Mouse (Mus musculus) CH12.LX (cell line): ENCODE results near the gene Lrp5.

Source experiments
- CHD1 ChIP-seq: IDR thresholded peaks from 2 replicates; pipeline ENCODE4 v1.6.1; 2012; ENCODE audit warnings: low read depth, low read length, improper control_type of control experiment, inconsistent platforms
- CTCF ChIP-seq, 2 experiments: IDR thresholded peaks in 1 of 2; conservative IDR thresholded peaks in 1 of 2; 2 replicates each; pipeline ENCODE4 v1.5.1; 2011 to 2012; ENCODE audit warnings: low read depth in 2 of 2, low read length in 2 of 2, improper control_type of control experiment in 1 of 2, inconsistent platforms in 1 of 2, mild to moderate bottlenecking in 1 of 2, moderate library complexity in 1 of 2
- E2F4 ChIP-seq: IDR thresholded peaks from 2 replicates; pipeline ENCODE4 v1.6.1; 2011; ENCODE audit warnings: low read depth, low read length, improper control_type of control experiment; ENCODE audit not compliant: insufficient replicate concordance
- EP300 ChIP-seq: IDR thresholded peaks from 2 replicates; pipeline ENCODE4 v1.6.1; 2011; ENCODE audit warnings: low read length, improper control_type of control experiment
- MAFK ChIP-seq: IDR thresholded peaks from 2 replicates; pipeline ENCODE4 v1.6.1; 2011; ENCODE audit warnings: low read length, improper control_type of control experiment; ENCODE audit not compliant: insufficient replicate concordance
- MAZ ChIP-seq: IDR thresholded peaks from 2 replicates; pipeline ENCODE4 v1.6.1; 2012; ENCODE audit warnings: low read depth, mild to moderate bottlenecking, inconsistent platforms, low read length, improper control_type of control experiment, moderate library complexity
- PAX5 ChIP-seq: IDR thresholded peaks from 2 replicates; pipeline ENCODE4 v1.6.1; 2012; ENCODE audit warnings: low read length, inconsistent platforms, mixed read lengths
- POLR2A ChIP-seq: IDR thresholded peaks from 2 replicates; pipeline ENCODE4 v1.6.1; 2011; ENCODE audit warnings: low read depth, mild to moderate bottlenecking, improper control_type of control experiment, low read length
- SIN3A ChIP-seq: IDR thresholded peaks from 2 replicates; pipeline ENCODE4 v1.6.1; 2012; ENCODE audit warnings: low read length, improper control_type of control experiment, inconsistent platforms
- USF1 ChIP-seq: IDR thresholded peaks from 2 replicates; pipeline ENCODE4 v1.6.1; 2014; ENCODE audit warnings: low read depth, mild to moderate bottlenecking, inconsistent platforms, low read length, improper control_type of control experiment

DNA sequence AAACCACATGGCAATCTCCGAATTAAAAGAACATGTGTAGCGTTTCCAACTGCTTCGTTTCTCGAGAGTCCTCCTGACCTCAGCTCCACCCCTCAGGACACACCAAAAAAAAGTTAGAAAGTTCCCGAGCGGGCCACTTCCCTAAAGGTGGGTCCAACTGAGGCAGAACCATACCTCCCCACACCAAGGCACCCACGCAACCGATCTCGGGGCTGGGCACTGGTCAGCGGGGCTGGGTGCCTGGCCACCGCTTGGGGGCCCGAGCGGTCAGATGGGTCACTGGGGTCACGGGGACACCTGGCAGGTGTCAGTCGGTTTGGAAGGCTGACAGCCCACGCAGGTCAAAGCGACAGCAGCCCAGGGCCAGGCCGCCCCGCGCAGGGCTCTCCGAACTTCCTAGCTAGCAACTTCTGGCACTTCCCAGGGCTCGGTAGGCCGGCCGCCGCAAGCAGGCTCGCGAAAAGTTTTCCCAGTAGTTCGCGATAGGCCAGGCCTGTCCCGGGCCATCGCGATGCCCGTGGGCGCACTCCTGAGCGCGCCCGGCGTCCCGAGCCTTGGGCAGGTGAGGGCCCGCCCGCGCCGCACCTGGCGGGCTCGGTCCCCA lies 651 bp downstream of the Lrp5 start:
- TF ChIP-seq POLR2A (no peak), PAX5 (no peak), CTCF (conservative IDR thresholded peaks at IDR 0.05 in 1 of 2, IDR thresholded peaks at IDR 0.05 in 1 of 2; ENCODE audit: low read depth in 2 of 2, low read length in 2 of 2) (no peak), USF1 (no peak), MAFK (no peak), CHD1 (no peak), MAZ (no peak), SIN3A (no peak), EP300 (no peak), E2F4 (no peak)
